Mouse (Mus musculus) testis, adult 2 months (tissue): Measurements from ENCODE around the gene Tbxas1.

Experiments used
- CTCF ChIP-seq: fragments of 200-500 bp; IDR thresholded peaks from 2 replicates; pipeline ENCODE4 v1.5.1; 2012; ENCODE audit warnings: low read depth, mild to moderate bottlenecking, inconsistent platforms, low read length, moderate library complexity; ENCODE audit not compliant: control insufficient read depth, insufficient read depth, insufficient replicate concordance
- POLR2A ChIP-seq: fragments of 200-500 bp; IDR thresholded peaks from 2 replicates; pipeline ENCODE4 v1.6.1; 2012; ENCODE audit warnings: low read depth, mild to moderate bottlenecking, inconsistent platforms, low read length, moderate library complexity; ENCODE audit not compliant: control insufficient read depth

DNA sequence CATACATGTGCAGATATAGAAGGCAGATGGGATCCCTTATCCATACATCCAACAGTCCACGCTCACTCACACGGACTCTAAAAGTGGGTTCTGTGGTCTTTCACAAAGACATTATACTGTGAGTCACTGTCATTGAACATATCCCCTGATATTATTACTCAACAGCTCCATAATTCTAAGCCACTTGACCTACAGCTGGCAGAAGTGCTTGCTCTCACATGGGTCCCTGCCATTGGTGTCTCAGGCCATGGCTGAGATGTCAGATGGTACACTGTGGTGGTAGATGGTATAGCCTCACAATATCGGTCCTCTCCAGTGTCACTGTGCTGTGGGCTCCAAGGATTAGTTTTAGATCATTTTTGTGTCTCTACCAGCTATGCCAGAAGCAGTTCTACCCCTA lies 41.5 kb upstream of the Tbxas1 start:
- no peak for TF ChIP-seq POLR2A
- no peak for TF ChIP-seq CTCF
